Mouse (Mus musculus): Measurements from ENCODE around the gene Gm48552. TPM values are rescaled to one million over a fixed set of nuclear protein-coding genes. Genes with fewer than 3 reads are reported as not detected.

Gm48552 gene
- polyA plus RNA-seq, 1 experiment = 10.1 TPM

GRCm38 (mm10) chr10:81416581-81417226, 27.9 kb downstream of the Gm48552 start:
- DNase-seq (ENCODE audit: extremely low spot score in 1 of 2, low spot score in 1 of 2) = peak; percentile 81 to 90

DNA sequence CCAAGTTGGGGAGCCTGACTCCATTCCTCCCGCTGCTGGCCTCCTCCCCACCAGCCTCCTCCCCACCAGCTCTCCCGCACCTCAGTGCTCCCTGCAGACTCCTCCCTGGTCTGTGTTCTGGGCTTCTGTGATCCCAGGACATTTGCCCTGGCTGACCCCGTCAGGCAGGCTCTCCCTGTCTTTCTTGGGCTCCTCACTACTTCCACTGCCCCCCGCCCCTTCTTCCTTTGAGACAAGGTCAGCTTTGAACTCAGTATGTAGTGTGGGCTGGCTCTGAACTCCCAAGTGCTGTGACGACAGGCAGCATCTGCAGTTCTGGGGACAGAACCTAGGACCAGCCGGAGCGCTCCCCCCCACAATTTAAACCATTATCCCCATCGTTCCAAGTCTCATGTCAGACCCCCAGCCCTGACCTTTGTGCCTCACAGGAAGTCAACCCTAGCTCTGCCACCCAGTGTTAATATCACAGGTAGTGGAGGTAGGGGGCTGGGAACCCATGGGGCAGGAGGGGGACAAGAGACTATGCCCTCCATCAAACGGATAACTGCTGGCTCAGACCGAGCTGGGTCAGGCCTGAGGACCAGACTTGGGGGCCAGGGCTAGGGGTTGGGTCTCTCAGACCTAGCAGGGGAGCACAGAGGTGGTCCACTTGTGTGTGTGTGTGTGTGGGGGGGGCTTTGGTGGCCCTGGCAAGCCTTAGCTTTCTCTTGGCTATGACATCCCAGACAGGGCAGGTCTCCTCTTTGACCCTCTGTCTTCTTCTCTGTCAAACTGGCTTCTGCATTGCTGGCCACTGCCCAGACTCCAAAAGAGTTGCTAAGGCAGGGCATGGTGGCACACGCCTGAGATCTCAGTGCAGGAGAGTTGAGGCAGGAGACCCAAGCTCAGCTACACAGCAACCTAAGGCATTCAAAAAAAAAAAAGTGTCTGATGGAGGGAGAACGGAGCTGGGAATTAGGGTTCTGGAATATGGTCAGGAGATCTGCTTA, 28.7 kb downstream of the Gm48552 start:
- no peak for DNase-seq (ENCODE audit: extremely low spot score in 1 of 2, low spot score in 1 of 2)

DNA sequence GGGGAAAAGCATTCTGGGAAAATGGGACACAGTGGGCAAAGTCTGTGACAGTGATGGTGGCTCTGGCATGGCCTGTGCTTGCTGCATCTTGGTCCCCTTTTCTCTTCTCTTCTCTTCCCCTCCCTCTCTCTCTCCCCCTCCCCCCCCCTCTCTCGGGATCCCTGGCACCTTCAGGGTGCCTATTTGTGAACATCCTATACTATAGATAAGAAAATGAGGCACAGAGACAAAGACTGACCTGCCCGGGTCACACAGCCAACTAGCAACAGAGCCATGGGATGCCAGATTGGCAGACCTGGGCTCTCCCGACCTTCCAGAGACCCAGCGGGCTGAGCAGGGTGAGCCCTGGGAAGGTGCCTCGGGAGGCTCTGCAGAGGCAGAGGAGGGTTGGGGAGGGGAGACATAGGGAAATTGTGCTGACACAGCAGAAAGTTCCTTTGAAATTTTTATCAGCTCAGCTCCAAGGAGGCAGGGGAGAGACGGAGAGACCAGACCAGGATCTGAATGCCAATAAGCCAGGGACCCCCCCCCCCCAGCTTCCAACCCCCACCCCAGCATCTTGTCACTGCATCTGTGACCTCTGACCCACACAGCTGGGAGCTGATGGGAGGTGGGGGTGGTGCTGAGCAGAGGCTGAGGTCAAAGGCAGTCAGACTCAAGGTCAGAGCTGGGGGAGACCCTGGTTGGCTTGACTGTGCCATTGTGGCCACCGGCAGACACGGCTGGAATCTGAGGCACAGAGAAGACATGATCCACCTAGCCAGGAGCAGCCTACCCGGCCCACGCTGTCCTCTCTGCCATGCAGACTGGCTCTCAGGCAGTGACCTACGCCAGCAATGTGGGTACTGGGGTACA, 29.6 kb downstream of the Gm48552 start:
- DNase-seq (ENCODE audit: extremely low spot score in 1 of 2, low spot score in 1 of 2) = no peak

- no peak for DNase-seq (ENCODE audit: extremely low spot score in 1 of 2, low spot score in 1 of 2)
Measured at GRCm38 (mm10) chr10:81419111-81419928, 30.5 kb downstream of the Gm48552 start.

GRCm38 (mm10) chr10:81420191-81420767, 31.5 kb downstream of the Gm48552 start:
- no peak for DNase-seq (ENCODE audit: extremely low spot score in 1 of 2, low spot score in 1 of 2)

DNA sequence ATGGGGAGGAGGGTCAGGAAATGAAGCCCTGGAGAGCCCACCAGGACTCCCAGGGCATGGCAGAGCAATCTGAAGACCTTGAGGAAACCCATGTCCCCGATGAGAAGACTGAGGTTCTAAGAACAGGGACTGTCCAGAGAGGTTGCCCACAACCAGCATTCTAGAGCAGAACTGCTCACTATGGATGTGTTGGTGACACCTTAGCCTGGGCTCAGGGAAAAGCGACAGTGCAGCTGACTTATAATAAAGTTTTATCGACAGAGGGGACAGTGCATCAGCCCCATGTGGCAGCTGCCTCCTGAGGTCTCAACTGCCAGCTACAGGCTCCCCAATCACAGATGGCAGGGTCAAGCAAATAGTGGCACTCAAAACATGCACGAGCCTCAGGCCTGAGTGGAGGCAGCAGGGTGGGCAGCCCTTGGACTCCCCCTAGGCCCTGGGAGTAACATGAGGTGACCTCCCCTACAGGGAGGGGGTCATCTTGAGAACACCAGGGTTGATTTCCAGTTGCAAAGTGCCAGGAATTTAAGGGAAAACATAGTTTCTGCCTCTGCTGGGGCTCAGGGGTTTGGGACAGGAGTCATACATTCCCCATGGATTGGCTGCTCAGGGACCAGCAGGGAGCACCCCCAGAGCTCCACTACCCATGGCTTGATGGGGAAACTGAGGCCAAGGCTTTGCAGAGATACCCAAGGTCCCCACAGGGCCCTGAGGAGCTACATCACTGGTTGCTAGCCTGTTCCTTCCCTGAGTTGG, 32.4 kb downstream of the Gm48552 start:
- DNase-seq (ENCODE audit: extremely low spot score in 1 of 2, low spot score in 1 of 2) = no peak

DNA sequence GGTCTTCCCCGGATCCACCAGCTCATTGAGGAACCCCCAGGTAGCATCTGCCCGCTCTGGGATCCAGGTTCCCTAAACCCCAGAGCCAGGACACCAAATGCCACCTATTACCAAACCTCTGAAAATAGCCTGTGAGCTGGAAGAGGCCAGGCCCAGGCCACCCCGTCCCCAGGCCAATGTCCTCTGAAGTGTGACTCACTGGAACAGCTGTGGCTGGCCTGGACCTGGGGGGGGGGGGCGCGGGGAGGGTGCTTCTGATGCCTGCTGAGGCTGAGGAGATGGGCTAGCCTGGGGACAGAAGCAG, 32.9 kb downstream of the Gm48552 start:
- DNase-seq (ENCODE audit: extremely low spot score in 1 of 2, low spot score in 1 of 2) = no peak

- no peak for DNase-seq (ENCODE audit: extremely low spot score in 1 of 2, low spot score in 1 of 2)
Measured at GRCm38 (mm10) chr10:81422191-81422590, 33.4 kb downstream of the Gm48552 start.

- no peak for DNase-seq (ENCODE audit: extremely low spot score in 1 of 2, low spot score in 1 of 2)
Measured at GRCm38 (mm10) chr10:81422661-81423217, 33.9 kb downstream of the Gm48552 start.

- peak in 1 of 2 experiments; percentile 0 for DNase-seq (ENCODE audit: extremely low spot score in 1 of 2, low spot score in 1 of 2)
Measured at GRCm38 (mm10) chr10:81423476-81424245, 34.9 kb downstream of the Gm48552 start.

GRCm38 (mm10) chr10:81424246-81425051, 35.6 kb downstream of the Gm48552 start:
- DNase-seq (ENCODE audit: extremely low spot score in 1 of 2, low spot score in 1 of 2) = peak in 1 of 2 experiments; percentile 9

DNA sequence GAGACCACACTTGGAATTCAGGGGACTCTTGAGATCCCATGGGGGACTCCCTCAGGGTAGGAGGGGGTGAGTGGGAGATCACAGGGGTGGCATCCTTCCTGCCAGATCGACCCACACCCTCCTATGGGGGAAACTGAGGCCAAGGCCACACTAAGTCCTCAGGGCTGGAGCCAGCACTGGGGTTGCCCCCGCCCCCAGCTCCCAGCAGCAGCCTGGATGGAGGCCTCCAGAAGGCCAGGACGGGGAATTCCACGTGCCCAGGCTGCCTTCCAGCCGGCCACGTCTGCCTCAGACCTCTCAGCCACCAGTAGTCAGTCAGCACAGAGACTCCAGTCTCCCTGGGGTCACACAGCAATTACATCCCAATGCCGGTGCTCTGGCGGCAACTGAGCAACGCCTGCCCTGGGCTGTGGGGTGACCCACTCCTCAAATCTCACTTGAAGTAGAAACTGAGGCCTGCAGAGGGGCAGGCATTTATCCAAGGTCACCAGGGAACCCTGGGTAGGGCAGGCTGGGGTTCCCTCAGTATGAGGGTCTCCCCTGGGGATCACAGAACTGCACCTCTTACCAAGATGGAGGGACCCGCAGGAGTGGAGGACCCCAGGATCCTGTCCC, 36.5 kb downstream of the Gm48552 start:
- DNase-seq (ENCODE audit: extremely low spot score in 1 of 2, low spot score in 1 of 2) = peak in 1 of 2 experiments; percentile 7

DNA sequence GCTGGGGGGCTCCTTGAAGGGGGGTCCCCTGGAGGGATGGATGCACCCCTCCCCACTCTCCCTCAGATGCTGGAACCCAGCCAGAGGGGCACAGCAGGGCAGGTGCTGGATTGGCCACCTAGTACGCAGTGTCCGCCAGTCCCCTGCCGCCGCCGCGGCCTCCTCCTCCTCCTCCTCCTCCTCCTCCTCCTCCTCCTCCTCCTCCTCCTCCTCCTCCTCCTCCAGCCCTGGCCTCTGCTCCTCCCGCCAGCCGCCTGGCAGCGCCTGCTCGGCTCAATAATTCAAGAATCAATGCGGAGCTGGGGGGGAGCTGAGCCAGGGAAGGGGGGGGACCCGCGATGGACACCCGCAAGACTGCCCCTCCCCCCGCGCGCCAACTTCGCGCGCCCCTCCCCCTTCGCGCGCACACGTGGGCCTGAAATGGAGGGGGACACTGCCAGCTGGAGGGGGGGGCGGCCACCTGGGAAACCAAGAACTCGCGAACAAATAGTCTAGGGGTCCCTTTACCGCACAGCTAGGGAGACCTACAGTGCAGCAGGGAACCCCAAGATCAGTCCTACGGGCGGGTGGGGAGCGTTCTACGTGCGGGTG, 37.4 kb downstream of the Gm48552 start:
- DNase-seq (ENCODE audit: extremely low spot score in 1 of 2, low spot score in 1 of 2) = peak in 1 of 2 experiments; percentile 3

GRCm38 (mm10) chr10:81426897-81427296, 38.1 kb downstream of the Gm48552 start:
- no peak for DNase-seq (ENCODE audit: extremely low spot score in 1 of 2, low spot score in 1 of 2)

DNA sequence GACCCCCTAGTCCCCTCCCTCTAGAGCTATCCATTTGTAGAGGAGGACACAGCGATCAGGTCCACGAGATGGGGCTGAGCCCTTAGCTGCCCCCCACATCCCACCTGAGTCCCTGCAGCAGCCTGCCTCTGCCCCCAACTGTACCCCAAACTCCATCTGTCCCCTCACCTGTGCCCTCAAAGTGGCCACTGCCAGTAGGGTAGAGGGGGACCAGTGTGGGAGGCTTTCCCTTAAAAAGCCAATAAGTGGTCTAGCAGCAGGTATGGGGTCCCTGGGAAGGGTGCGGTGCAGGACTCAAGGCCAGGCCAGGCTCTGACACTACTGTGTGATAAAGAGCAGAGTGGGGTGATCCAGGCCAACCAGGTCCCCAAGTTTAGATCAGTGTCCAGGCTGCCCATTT, 38.5 kb downstream of the Gm48552 start:
- DNase-seq (ENCODE audit: extremely low spot score in 1 of 2, low spot score in 1 of 2) = no peak

GRCm38 (mm10) chr10:81427804-81428506, 39.1 kb downstream of the Gm48552 start:
- no peak for DNase-seq (ENCODE audit: extremely low spot score in 1 of 2, low spot score in 1 of 2)
